Mouse (Mus musculus) hindbrain, embryonic 14.5 days (tissue): ENCODE results near the gene Atpaf1. TPM values are rescaled to one million over a fixed set of nuclear protein-coding genes. Genes with fewer than 3 reads are reported as not detected.
A peak's percentile ranks its signal among the peaks of the same experiment; 100 is the strongest.

Source experiments
- ATAC-seq: fragments of 200-750 bp; cut with Nextera tagmentation; 2 replicates; pipeline ENCODE4 v1.8.0; 2017; ENCODE audit warnings: moderate number of reproducible peaks, mild to moderate bottlenecking, moderate TSS enrichment, moderate library complexity; ENCODE audit not compliant: low FRiP score
- DNase-seq: peaks from one replicate; pipeline ENCODE4 v3.0.0-alpha.2; 2015; ENCODE audit warnings: low spot score
- H3K27ac ChIP-seq: fragments of 300-500 bp; sonication (generic); 2 replicates; pipeline ENCODE4 v1.5.1; 2014; ENCODE audit warnings: mild to moderate bottlenecking, moderate library complexity
- H3K27me3 ChIP-seq: fragments of 300-500 bp; sonication (generic); 2 replicates; pipeline ENCODE4 v1.6.1; 2014; ENCODE audit warnings: mild to moderate bottlenecking, low read length, mixed read lengths; ENCODE audit not compliant: control insufficient read depth, insufficient read depth
- H3K36me3 ChIP-seq: fragments of 300-500 bp; sonication (generic); replicated peaks from 2 replicates; pipeline ENCODE4 v1.6.1; 2014; ENCODE audit not compliant: control insufficient read depth, insufficient read depth
- H3K4me1 ChIP-seq: fragments of 300-500 bp; sonication (generic); replicated peaks from 2 replicates; pipeline ENCODE4 v1.6.1; 2014; ENCODE audit warnings: antibody characterized with exemption, low read length, mixed read lengths; ENCODE audit not compliant: control insufficient read depth, insufficient read depth
- H3K4me2 ChIP-seq: fragments of 300-500 bp; sonication (generic); replicated peaks from 2 replicates; pipeline ENCODE4 v1.6.1; 2014; ENCODE audit warnings: mild to moderate bottlenecking, moderate library complexity
- H3K4me3 ChIP-seq: fragments of 300-500 bp; sonication (generic); replicated peaks from 2 replicates; pipeline ENCODE4 v1.5.1; 2014; ENCODE audit warnings: mild to moderate bottlenecking, low read length
- H3K9ac ChIP-seq: fragments of 300-500 bp; sonication (generic); 2 replicates; pipeline ENCODE4 v1.6.1; 2014
- H3K9me3 ChIP-seq: fragments of 300-500 bp; sonication (generic); 2 replicates; pipeline ENCODE4 v1.6.1; 2016; ENCODE audit warnings: low read length; ENCODE audit not compliant: control insufficient read depth
- WGBS: fragments of 180-500 bp; shearing (Covaris S2); extraction: QIAGEN DNeasy Blood & Tissue Kit; methylation state at CpG from one replicate; pipeline ENCODE4 v1.1.7; 2014; 5-methylcytosine and 5-hydroxymethylcytosine counted together
- polyA plus RNA-seq: library from polyadenylated mRNA; unstranded; fragments of >200 nt; fragmentation: Nextera tagmentation; extraction: Ambion mirVana; gene quantifications from 2 replicates; pipeline ENCODE4 v1.2.1, GENCODE M21; 2014

The Atpaf1 gene
- polyA plus RNA-seq, 1 experiment from 2014 or later: 45.6 TPM

DNA sequence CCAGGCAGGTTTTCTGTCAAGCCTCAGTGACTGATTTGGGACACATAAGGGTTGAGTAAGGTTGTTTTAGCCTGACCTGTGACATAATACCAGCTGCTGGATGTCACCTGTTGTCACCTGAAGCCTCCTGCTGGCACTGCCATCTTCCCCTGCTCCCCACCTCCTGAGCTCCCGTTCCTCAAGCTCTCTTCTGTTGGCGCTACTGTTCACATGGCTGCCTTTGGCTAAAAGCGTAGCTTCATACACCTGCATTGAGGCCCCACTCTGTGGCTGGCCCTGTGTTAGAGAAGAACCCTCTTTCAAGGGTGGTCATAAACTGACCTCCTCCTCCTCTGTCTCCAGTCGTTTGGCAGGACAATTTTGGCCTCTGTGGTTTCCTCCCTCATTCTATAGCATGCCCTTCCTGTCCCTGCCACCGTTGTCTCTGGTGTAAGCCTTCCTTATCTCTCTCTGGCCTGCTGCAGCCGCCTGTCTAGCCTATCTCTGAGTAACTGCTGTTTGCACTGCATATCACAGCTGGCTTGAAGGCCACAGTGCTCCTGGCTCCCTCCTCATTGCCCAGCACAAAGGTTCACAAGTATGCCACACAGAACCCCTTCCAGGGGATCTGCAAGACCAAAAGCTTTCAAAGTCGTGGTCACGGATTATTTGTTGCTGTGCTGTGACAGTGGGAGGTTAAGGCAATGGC, 64.5 kb downstream of the Atpaf1 start:
- no peak overlapping the region for H3K4me3 ChIP-seq
- peaks cover 9% of the 10 kb centered on the region; the same call in 1 of the 2 replicates for H3K36me3 ChIP-seq
- ATAC-seq: no peak
- H3K4me2 ChIP-seq: no peak overlapping the region
- no peaks in the 10 kb centered on the region; the same call in 1 of the 2 replicates for H3K4me1 ChIP-seq
- H3K9me3 ChIP-seq: no peaks in the 10 kb centered on the region
- H3K27me3 ChIP-seq: no peaks in the 10 kb centered on the region
- no peak overlapping the region for H3K27ac ChIP-seq
- DNase-seq: no peak
- WGBS: 71% methylated on average over 8 of the region's 8 CpGs
- no peak overlapping the region for H3K9ac ChIP-seq

DNA sequence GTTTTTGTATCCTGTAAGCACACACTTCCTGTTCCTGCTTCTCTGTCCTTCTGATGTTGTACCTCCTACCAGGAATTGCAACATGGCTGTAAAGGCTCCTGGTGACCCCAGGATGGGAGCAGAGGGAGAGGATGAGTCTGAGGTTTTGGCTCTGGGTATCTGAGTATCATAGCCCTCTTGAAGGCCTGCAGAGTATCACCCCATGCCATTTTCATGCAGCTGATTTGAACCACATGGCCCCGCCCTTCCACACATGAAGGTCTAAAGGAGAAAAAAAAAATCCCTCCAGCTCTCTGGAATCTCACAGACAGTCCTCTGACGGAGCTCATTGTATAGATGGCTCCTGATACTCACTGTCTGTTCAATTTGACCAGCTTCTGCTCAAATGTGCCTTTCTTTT, 65.5 kb downstream of the Atpaf1 start:
- no peaks in the 10 kb centered on the region for H3K27me3 ChIP-seq
- no peak overlapping the region for H3K27ac ChIP-seq
- DNase-seq: no peak
- peaks cover 3% of the 10 kb centered on the region for H3K4me1 ChIP-seq
- peaks cover 9% of the 10 kb centered on the region; the same call in 1 of the 2 replicates for H3K36me3 ChIP-seq
- WGBS: 81% methylated on average over 2 of the region's 2 CpGs
- no peak overlapping the region for H3K4me3 ChIP-seq
- no peak overlapping the region for H3K9ac ChIP-seq
- ATAC-seq: no peak
- no peaks in the 10 kb centered on the region for H3K9me3 ChIP-seq
- no peak overlapping the region for H3K4me2 ChIP-seq

DNA sequence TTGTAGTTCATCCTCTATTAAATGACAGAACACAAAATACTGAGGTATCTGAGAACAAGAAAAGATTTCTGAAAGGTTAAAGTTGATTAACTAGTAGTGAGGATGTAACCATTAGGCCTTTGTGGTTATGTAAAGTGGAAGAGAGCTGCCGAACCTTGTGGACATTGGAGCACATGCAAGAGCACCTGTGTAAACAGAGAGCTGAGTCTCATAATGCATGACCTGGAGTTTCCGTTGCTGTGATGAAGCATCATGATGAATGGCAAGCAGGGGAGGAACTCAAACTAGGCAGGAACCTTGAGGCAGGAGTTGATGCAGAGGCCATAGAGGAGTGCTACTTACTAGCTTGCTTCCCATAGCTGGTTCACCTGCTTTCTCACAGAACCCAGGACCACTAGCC, 66.0 kb downstream of the Atpaf1 start:
- DNase-seq: no peak
- H3K9ac ChIP-seq: no peak overlapping the region
- H3K4me2 ChIP-seq: no peak overlapping the region
- H3K4me3 ChIP-seq: no peak overlapping the region
- ATAC-seq: no peak
- H3K36me3 ChIP-seq: peaks cover 9% of the 10 kb centered on the region; the same call in 1 of the 2 replicates
- H3K4me1 ChIP-seq: peaks cover 8% of the 10 kb centered on the region
- no peaks in the 10 kb centered on the region for H3K9me3 ChIP-seq
- WGBS: 65% methylated on average over 2 of the region's 2 CpGs
- H3K27me3 ChIP-seq: no peaks in the 10 kb centered on the region
- H3K27ac ChIP-seq: no peak overlapping the region

DNA sequence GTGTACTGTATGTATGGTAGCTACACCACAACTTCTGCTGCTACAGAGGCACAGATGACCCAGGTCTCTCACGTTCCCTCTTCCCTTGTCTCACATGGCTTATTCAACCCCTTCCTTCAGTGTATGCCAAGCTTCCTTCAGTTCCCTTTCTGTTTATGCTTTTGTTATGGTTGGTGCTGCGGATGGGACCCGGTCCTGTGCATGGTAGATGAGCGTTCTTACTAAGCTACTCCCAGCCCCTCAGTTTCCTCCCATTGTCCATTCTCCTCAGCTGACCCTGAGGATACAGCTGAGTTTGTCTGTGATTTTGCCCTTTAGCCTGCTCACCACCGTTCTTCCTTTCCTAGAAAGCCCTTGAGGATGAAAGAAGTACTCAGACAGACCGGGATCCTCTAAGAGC, 67.0 kb downstream of the Atpaf1 start:
- Histone ChIP-seq H3K27ac (no peak overlapping the region), H3K4me2 (no peak overlapping the region), H3K9ac (no peak overlapping the region), H3K9me3 (no peaks in the 10 kb centered on the region), H3K4me3 (no peak overlapping the region), H3K4me1 (peaks cover 15% of the 10 kb centered on the region), H3K27me3 (no peaks in the 10 kb centered on the region), H3K36me3 (peaks cover 9% of the 10 kb centered on the region; the same call in 1 of the 2 replicates)
- no peak for DNase-seq
- ATAC-seq: no peak
- WGBS: 84% methylated on average over 6 of the region's 6 CpGs

DNA sequence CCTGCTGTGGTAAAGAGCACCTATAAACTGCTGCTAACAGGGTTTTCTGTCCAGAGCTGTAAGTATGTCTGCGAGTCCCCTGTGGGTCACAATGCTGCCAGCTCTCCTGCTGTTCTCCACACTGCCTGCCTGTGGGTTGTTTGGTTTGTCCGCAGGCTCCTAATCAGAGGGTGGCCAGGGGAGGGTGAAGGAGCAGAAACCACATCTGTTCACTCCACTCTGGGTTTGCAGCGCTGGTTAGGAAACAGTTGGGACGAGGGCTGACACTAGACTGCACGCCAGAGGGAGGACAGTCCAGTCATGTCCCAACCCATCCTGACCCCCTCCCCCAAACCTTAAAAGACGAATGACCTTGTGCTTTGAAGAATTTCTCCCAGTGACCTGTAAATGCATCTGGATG, 70.5 kb downstream of the Atpaf1 start:
- H3K4me2 ChIP-seq: no peak overlapping the region
- no peak overlapping the region for H3K4me3 ChIP-seq
- peak overlapping the region; percentile 20; the same call in 1 of the 2 replicates for H3K27ac ChIP-seq
- H3K27me3 ChIP-seq: no peaks in the 10 kb centered on the region
- 46% methylated on average over 6 of the region's 6 CpGs for WGBS
- no peak for DNase-seq
- H3K4me1 ChIP-seq: peaks cover 20% of the 10 kb centered on the region
- H3K9me3 ChIP-seq: no peaks in the 10 kb centered on the region
- 0 out of 2 replicates have a peak overlapping the region, but pooled peaks have one; percentile 8 for H3K9ac ChIP-seq
- peaks cover 21% of the 10 kb centered on the region for H3K36me3 ChIP-seq
- no peak for ATAC-seq

DNA sequence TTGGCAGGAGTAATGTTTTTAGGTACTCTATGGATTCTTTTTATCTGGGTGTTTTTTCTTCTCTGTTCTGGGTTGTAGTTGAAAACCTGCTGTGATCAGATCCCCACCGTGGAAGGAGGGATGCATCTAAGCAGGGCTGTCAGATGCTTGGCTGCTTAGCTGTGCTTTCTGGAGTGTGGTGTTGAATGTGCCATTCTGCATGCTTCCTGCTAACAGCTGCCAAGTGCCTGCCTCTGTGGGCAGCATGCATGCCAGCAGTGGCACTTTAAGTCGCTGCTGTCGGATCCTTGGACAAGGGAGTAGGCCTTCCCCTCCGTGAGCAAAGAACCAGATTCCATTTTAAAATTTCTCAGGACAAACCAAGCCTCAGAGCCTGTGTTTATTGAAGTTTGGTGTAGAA, 71.0 kb downstream of the Atpaf1 start:
- Histone ChIP-seq H3K27ac (peak overlapping the region; percentile 52), H3K4me1 (peaks cover 20% of the 10 kb centered on the region), H3K9ac (peak overlapping the region; percentile 25; the same call in 1 of the 2 replicates), H3K4me3 (no peak overlapping the region), H3K36me3 (peaks cover 17% of the 10 kb centered on the region), H3K9me3 (no peaks in the 10 kb centered on the region), H3K4me2 (no peak overlapping the region), H3K27me3 (no peaks in the 10 kb centered on the region)
- ATAC-seq (no peak), DNase-seq (no peak)
- WGBS: 40% methylated on average over 4 of the region's 4 CpGs

DNA sequence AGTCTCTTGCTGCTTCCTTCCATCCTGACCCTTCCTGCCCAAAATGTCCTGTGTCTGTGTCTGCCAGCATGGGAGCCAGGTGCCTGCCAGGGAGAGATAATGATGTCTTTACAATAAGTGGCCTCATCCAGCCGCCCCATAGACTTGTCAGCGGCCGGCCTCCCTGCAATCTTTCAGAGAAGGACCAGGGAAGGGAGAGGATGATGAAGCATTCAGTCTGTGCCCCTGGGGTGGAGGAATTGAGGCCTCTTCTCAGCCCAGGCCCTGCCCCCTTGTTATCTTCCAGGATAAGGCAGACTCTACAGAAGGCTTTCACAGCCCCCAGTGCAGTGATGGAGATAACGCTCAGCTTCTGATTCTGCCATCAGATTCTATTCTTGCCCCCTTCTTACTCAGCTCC, 71.7 kb downstream of the Atpaf1 start:
- Histone ChIP-seq H3K27ac (peak overlapping the region; percentile 52), H3K4me2 (no peak overlapping the region), H3K36me3 (peaks cover 18% of the 10 kb centered on the region), H3K4me3 (no peak overlapping the region), H3K4me1 (peaks cover 20% of the 10 kb centered on the region), H3K9me3 (no peaks in the 10 kb centered on the region), H3K9ac (peak overlapping the region; percentile 37), H3K27me3 (no peaks in the 10 kb centered on the region)
- 58% methylated on average over 4 of the region's 4 CpGs for WGBS
- 0 out of 2 replicates have a peak, but pooled peaks have one; percentile 18 for ATAC-seq
- DNase-seq: no peak

DNA sequence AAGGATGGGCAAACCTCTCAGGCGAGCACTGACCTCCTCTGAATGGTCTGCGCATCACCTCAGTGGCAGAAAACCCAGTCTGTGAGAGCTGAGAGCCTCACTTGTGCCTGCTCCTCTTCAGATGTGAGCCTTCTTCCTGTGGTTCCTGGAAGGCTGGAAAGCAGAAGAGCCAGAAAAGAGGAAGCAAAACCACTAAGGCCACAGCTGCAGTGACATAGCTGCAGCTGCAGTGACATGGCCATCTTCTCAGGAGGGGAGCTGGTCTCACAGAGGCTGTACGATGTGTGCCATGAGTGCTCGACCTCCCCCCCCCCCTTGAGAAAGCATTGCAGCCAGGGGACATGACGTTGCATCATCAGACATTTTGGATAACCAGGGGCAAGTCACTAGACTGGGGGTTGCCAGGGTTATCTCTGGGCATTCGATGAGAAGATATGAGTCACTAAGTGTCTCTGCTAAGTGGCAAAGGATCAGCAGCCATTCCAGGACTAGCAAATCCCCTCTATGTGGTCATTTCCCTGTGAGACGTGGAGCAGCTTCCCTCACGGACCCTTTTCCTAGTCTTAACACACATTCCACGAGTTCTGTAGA, 72.8 kb downstream of the Atpaf1 start:
- no peak for ATAC-seq
- Histone ChIP-seq H3K4me1 (peaks cover 20% of the 10 kb centered on the region), H3K4me3 (no peak overlapping the region), H3K4me2 (no peak overlapping the region), H3K9me3 (no peaks in the 10 kb centered on the region), H3K27ac (no peak overlapping the region), H3K36me3 (peaks cover 18% of the 10 kb centered on the region), H3K27me3 (no peaks in the 10 kb centered on the region), H3K9ac (no peak overlapping the region)
- WGBS: 85% methylated on average over 9 of the region's 9 CpGs
- DNase-seq: no peak

DNA sequence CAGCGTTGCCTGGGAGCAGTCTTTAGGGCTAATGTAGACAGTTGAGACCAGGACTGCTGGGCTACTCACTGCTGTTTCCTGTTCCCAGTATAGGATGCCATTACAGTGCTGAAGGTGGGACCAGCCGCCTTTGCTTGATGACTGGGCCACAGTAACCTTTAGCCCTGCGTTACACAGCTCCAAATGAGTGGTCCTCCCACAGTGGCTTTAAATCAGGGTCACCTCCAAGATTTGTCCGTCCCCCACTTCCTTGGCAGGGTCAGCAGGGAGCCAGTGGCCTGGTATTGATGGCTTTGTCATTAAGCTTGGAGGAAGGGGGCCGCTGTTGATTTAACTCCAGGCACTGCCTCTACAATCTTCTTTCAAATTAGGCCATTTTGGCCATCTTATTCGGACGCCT, 78.7 kb downstream of the Atpaf1 start:
- H3K4me1 ChIP-seq: peaks cover 10% of the 10 kb centered on the region; the same call in 1 of the 2 replicates
- no peaks in the 10 kb centered on the region for H3K9me3 ChIP-seq
- H3K27ac ChIP-seq: no peak overlapping the region
- 79% methylated on average over 7 of the region's 7 CpGs for WGBS
- no peaks in the 10 kb centered on the region for H3K27me3 ChIP-seq
- ATAC-seq (no peak), DNase-seq (no peak)
- H3K36me3 ChIP-seq: 0 out of 2 replicates have a peak, but pooled peaks cover 10% of the 10 kb centered on the region
- H3K4me3 ChIP-seq: no peak overlapping the region
- H3K9ac ChIP-seq: no peak overlapping the region
- H3K4me2 ChIP-seq: no peak overlapping the region
